Mouse (Mus musculus): ENCODE data around the gene Ankrd53.

DNA sequence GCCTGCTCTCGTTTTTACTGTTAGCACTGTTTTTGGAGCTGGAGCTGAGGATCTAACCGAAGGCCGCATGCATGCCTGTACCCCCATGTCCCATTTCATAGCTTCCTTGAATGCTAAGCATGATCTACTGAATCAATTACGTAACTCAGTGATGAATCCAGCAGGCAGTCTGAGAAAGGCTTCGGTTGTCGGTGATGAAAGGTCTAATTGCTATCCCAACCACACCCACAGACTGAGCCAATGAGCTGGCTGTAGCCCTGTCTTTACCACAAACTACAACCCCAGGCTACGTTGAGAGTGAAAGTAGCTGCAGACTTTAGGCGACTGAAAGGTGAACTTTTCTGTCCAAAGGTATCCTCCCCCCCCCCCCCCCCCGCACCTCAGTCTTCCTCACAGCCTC is 11.7 kb downstream of the Ankrd53 start:
- no peak for TF ChIP-seq CTCF (IDR thresholded peaks at IDR 0.05; ENCODE audit: control insufficient read depth, insufficient read depth, insufficient read length)
- TF ChIP-seq USF1 (IDR thresholded peaks at IDR 0.05; ENCODE audit: low read depth), result no peak
- TF ChIP-seq FOSL1 (IDR thresholded peaks at IDR 0.05; ENCODE audit: insufficient read depth, low read length, poor library complexity, severe bottlenecking), result no peak
- TF ChIP-seq MAX (IDR thresholded peaks at IDR 0.05), result no peak
- TF ChIP-seq CEBPB (IDR thresholded peaks at IDR 0.05; ENCODE audit: low read depth), result no peak

Data from C2C12 (cell line).